Mouse (Mus musculus) forebrain, embryonic 14.5 days (tissue): ENCODE data around the gene Dtymk. TPM values are rescaled to one million over a fixed set of nuclear protein-coding genes. Genes with fewer than 3 reads are reported as not detected.
"Not testable (repeated sequence)": the region's sequence is repeated elsewhere in the genome, so short reads cannot be mapped to it uniquely, and the experiment has no call there.

Experiments used
- ATAC-seq: fragments of 200-750 bp; cut with Nextera tagmentation; 2 replicates; pipeline ENCODE4 v1.8.0; 2017; ENCODE audit warnings: mild to moderate bottlenecking, moderate library complexity
- DNase-seq: peaks from one replicate; pipeline ENCODE4 v3.0.0-alpha.2; 2015; ENCODE audit warnings: low spot score
- H3K27ac ChIP-seq: fragments of 300-500 bp; sonication (generic); 2 replicates; pipeline ENCODE4 v1.5.1; 2014; ENCODE audit warnings: low read depth, mild to moderate bottlenecking, control low read depth, low read length, moderate library complexity
- H3K27me3 ChIP-seq: fragments of 300-500 bp; sonication (generic); replicated peaks from 2 replicates; pipeline ENCODE4 v1.6.1; 2014; ENCODE audit warnings: low read length, control low read depth, mixed read lengths; ENCODE audit not compliant: control insufficient read depth, insufficient read depth
- H3K36me3 ChIP-seq: fragments of 300-500 bp; sonication (generic); 2 replicates; pipeline ENCODE4 v1.6.1; 2014; ENCODE audit warnings: low read length, control low read depth; ENCODE audit not compliant: control insufficient read depth, insufficient read depth
- H3K4me1 ChIP-seq: fragments of 300-500 bp; sonication (generic); 2 replicates; pipeline ENCODE4 v1.6.1; 2014; ENCODE audit warnings: antibody characterized with exemption, low read length, control low read depth; ENCODE audit not compliant: control insufficient read depth, insufficient read depth
- H3K4me2 ChIP-seq: fragments of 300-500 bp; sonication (generic); 2 replicates; pipeline ENCODE4 v1.6.1; 2014; ENCODE audit warnings: mild to moderate bottlenecking, control low read depth, low read length
- H3K4me3 ChIP-seq: fragments of 300-500 bp; sonication (generic); 2 replicates; pipeline ENCODE4 v1.5.1; 2014; ENCODE audit warnings: low read depth, low read length, control low read depth
- H3K9ac ChIP-seq: fragments of 300-500 bp; sonication (generic); 2 replicates; pipeline ENCODE4 v1.6.1; 2014; ENCODE audit warnings: mild to moderate bottlenecking, low read length, control low read depth, moderate library complexity
- H3K9me3 ChIP-seq: fragments of 300-500 bp; sonication (generic); replicated peaks from 2 replicates; pipeline ENCODE4 v1.6.1; 2016; ENCODE audit warnings: low read length, control low read depth, mixed read lengths; ENCODE audit not compliant: control insufficient read depth
- WGBS: fragments of 180-500 bp; shearing (Covaris S2); extraction: QIAGEN DNeasy Blood & Tissue Kit; methylation state at CpG from one replicate; pipeline ENCODE4 v1.1.7; 2014; 5-methylcytosine and 5-hydroxymethylcytosine counted together
- polyA plus RNA-seq: library from polyadenylated mRNA; unstranded; fragments of >200 nt; fragmentation: Nextera tagmentation; extraction: Ambion mirVana; gene quantifications from 2 replicates; pipeline ENCODE4 v1.2.1, GENCODE M21; 2014

Gene Dtymk
- polyA plus RNA-seq, 1 experiment from 2014 or later: 185 TPM

GRCm38 (mm10) chr1:93832754-93833360 lies 31.1 kb upstream of the Dtymk start:
- H3K27ac ChIP-seq, H3K4me2 ChIP-seq, H3K4me3 ChIP-seq, H3K9ac ChIP-seq, H3K27me3 ChIP-seq, H3K9me3 ChIP-seq, DNase-seq, H3K36me3 ChIP-seq, H3K4me1 ChIP-seq: not testable (repeated sequence)
- 74% methylated on average over 2 of the region's 4 CpGs for WGBS
- ATAC-seq: peak; percentile 40; the same call in 1 of the 2 replicates

GRCm38 (mm10) chr1:93826540-93826835 lies 24.8 kb upstream of the Dtymk start:
- DNase-seq: no peak
- Histone ChIP-seq H3K4me3 (no peak overlapping the region), H3K9me3 (no peaks in the 10 kb centered on the region), H3K27ac (no peak overlapping the region), H3K9ac (no peak overlapping the region), H3K4me1 (peaks cover 6% of the 10 kb centered on the region), H3K4me2 (no peak overlapping the region), H3K36me3 (peaks cover under 1% of the 10 kb centered on the region; the same call in 1 of the 2 replicates), H3K27me3 (no peaks in the 10 kb centered on the region)
- 95% methylated on average over 9 of the region's 9 CpGs for WGBS
- no peak for ATAC-seq

- peaks cover 6% of the 10 kb centered on the region for H3K4me1 ChIP-seq
- ATAC-seq: peak; percentile 38
- peak overlapping the region; percentile 92 for H3K27ac ChIP-seq
- H3K4me3 ChIP-seq: peak overlapping the region; percentile 42
- peak; percentile 19 for DNase-seq
- 45% methylated on average over 27 of the region's 27 CpGs for WGBS
- peak overlapping the region; percentile 91 for H3K4me2 ChIP-seq
- peaks cover 6% of the 10 kb centered on the region; the same call in 1 of the 2 replicates for H3K36me3 ChIP-seq
- peak overlapping the region; percentile 64 for H3K9ac ChIP-seq
- H3K9me3 ChIP-seq: no peaks in the 10 kb centered on the region
- H3K27me3 ChIP-seq: no peaks in the 10 kb centered on the region
These were observed 24.2 kb upstream of the Dtymk start for GRCm38 (mm10) chr1:93825771-93826539.

- ATAC-seq (peak; percentile 97), DNase-seq (peak; percentile 98)
- H3K36me3 ChIP-seq: peaks cover 12% of the 10 kb centered on the region; the same call in 1 of the 2 replicates
- no peaks in the 10 kb centered on the region for H3K27me3 ChIP-seq
- peak overlapping the region; percentile 64 for H3K9ac ChIP-seq
- H3K4me1 ChIP-seq: peaks cover 6% of the 10 kb centered on the region
- H3K27ac ChIP-seq: peak overlapping the region; percentile 92
- no peaks in the 10 kb centered on the region for H3K9me3 ChIP-seq
- under 1% methylated on average over 30 of the region's 30 CpGs for WGBS
- peak overlapping the region; percentile 42 for H3K4me3 ChIP-seq
- H3K4me2 ChIP-seq: peak overlapping the region; percentile 91
These were observed 23.5 kb upstream of the Dtymk start for GRCm38 (mm10) chr1:93825105-93825674.

GRCm38 (mm10) chr1:93824609-93825008 lies 22.9 kb upstream of the Dtymk start, which contains the start of gene D2hgdh:
Gene D2hgdh (plus strand): TSS chr1:93824909.
- Histone ChIP-seq H3K4me1 (peaks cover 6% of the 10 kb centered on the region), H3K9me3 (no peaks in the 10 kb centered on the region), H3K27ac (peak within 1 kb of the TSS; percentile 92), H3K9ac (peak within 1 kb of the TSS; percentile 64), H3K36me3 (peaks cover 17% of the 10 kb centered on the region), H3K27me3 (no peaks in the 10 kb centered on the region), H3K4me3 (peak within 1 kb of the TSS; percentile 42), H3K4me2 (peak within 1 kb of the TSS; percentile 91)
- 5% methylated on average over 10 of the region's 10 CpGs for WGBS
- DNase-seq (no peak), ATAC-seq (peak; percentile 8)

GRCm38 (mm10) chr1:93823796-93824495 lies 22.2 kb upstream of the Dtymk start:
- Histone ChIP-seq H3K9ac (no peak overlapping the region), H3K27ac (no peak overlapping the region)

GRCm38 (mm10) chr1:93818722-93819121 lies 17.0 kb upstream of the Dtymk start:
- Histone ChIP-seq H3K9me3 (no peaks in the 10 kb centered on the region), H3K4me1 (no peaks in the 10 kb centered on the region), H3K4me3 (no peak overlapping the region), H3K9ac (no peak overlapping the region), H3K4me2 (no peak overlapping the region), H3K27me3 (no peaks in the 10 kb centered on the region), H3K36me3 (peaks cover 76% of the 10 kb centered on the region), H3K27ac (no peak overlapping the region)
- WGBS: 90% methylated on average over 7 of the region's 7 CpGs
- no peak for DNase-seq
- ATAC-seq: no peak

More at GRCm38 (mm10) chr1:93823796-93824495, 22.2 kb upstream of the Dtymk start:
- 78% methylated on average over 3 of the region's 3 CpGs for WGBS
- Histone ChIP-seq H3K9me3 (no peaks in the 10 kb centered on the region), H3K4me3 (no peak overlapping the region), H3K36me3 (peaks cover 24% of the 10 kb centered on the region), H3K4me1 (peaks cover 6% of the 10 kb centered on the region), H3K27me3 (no peaks in the 10 kb centered on the region), H3K4me2 (peak overlapping the region; percentile 91)
- no peak for DNase-seq
- no peak for ATAC-seq

- Histone ChIP-seq H3K36me3 (peaks cover 84% of the 10 kb centered on the region), H3K4me1 (no peaks in the 10 kb centered on the region), H3K27me3 (no peaks in the 10 kb centered on the region), H3K4me2 (no peak overlapping the region), H3K27ac (no peak overlapping the region), H3K9ac (no peak overlapping the region), H3K9me3 (no peaks in the 10 kb centered on the region), H3K4me3 (no peak overlapping the region)
- DNase-seq (no peak), ATAC-seq (no peak)
- WGBS: 95% methylated on average over 8 of the region's 8 CpGs
These were observed 16.2 kb upstream of the Dtymk start for GRCm38 (mm10) chr1:93817823-93818532.
